Mouse (Mus musculus) heart, adult 11 months (tissue): ENCODE measurements at regions not wholly inside any gene's neighbourhood (a gene's known extent, or its start where the extent isn't known, plus 50 kb on each side); places are given as distances from the start of the nearest gene placed in this dataset.

ENCODE experiments used
- DNase-seq: peaks from one replicate; pipeline ENCODE4 v3.0.0; 2022

- DNase-seq = peak; percentile 96
These were observed 52.1 kb upstream of the Hmcn1 start for GRCm38 (mm10) chr1:151045334-151045733.

GRCm38 (mm10) chr1:151046626-151047025 lies 53.4 kb upstream of the Hmcn1 start:
- no peak for DNase-seq

GRCm38 (mm10) chr1:151049726-151050506 lies 56.7 kb upstream of the Hmcn1 start:
- peak; percentile 82 for DNase-seq

GRCm38 (mm10) chr1:151050507-151050816 lies 57.2 kb upstream of the Hmcn1 start:
- DNase-seq = no peak

- DNase-seq = peak; percentile 82
These were observed 60.0 kb upstream of the Hmcn1 start for GRCm38 (mm10) chr1:151053268-151053667.

GRCm38 (mm10) chr1:151055396-151055795 lies 62.2 kb upstream of the Hmcn1 start:
- DNase-seq = no peak

- no peak for DNase-seq
These were observed 66.4 kb upstream of the Hmcn1 start for GRCm38 (mm10) chr1:151059546-151060136.

GRCm38 (mm10) chr1:151065090-151065567 lies 71.9 kb upstream of the Hmcn1 start:
- peak; percentile 91 for DNase-seq

GRCm38 (mm10) chr1:151066379-151067128 lies 73.3 kb upstream of the Hmcn1 start:
- no peak for DNase-seq

- DNase-seq = no peak
These were observed 81.5 kb upstream of the Hmcn1 start for GRCm38 (mm10) chr1:151074508-151075314.

GRCm38 (mm10) chr1:151075541-151075940 lies 82.3 kb upstream of the Hmcn1 start:
- no peak for DNase-seq

- DNase-seq = peak; percentile 96
These were observed 85.8 kb upstream of the Hmcn1 start for GRCm38 (mm10) chr1:151078909-151079522.

- no peak for DNase-seq
These were observed 86.6 kb upstream of the Hmcn1 start for GRCm38 (mm10) chr1:151079614-151080360.

GRCm38 (mm10) chr1:151080510-151080980 lies 87.3 kb upstream of the Hmcn1 start:
- peak; percentile 95 for DNase-seq

- peak; percentile 91 for DNase-seq
These were observed 89.3 kb upstream of the Hmcn1 start for GRCm38 (mm10) chr1:151082510-151083033.

- no peak for DNase-seq
These were observed 90.6 kb upstream of the Hmcn1 start for GRCm38 (mm10) chr1:151083806-151084205.

GRCm38 (mm10) chr1:151086111-151086859 lies 93.0 kb upstream of the Hmcn1 start:
- DNase-seq = no peak

GRCm38 (mm10) chr1:151087151-151087660 lies 94.0 kb upstream of the Hmcn1 start:
- peak; percentile 83 for DNase-seq

GRCm38 (mm10) chr1:151087811-151088511 lies 94.4 kb upstream of the Gm47985 start:
- peak; percentile 90 for DNase-seq
